Mouse (Mus musculus) CH12.LX (cell line): Measurements from ENCODE around the gene Trim33. TPM values are rescaled to one million over a fixed set of nuclear protein-coding genes. Genes with fewer than 3 reads are reported as not detected.

Experiments
- DNase-seq: peaks from one replicate; pipeline ENCODE4 v3.0.0-alpha.2; 2013; ENCODE audit errors: extremely low read depth
- H3K27ac ChIP-seq: 2 replicates; pipeline ENCODE4 v1.5.1; 2012; ENCODE audit warnings: low read depth, mild to moderate bottlenecking, control low read depth, moderate library complexity; ENCODE audit not compliant: insufficient read depth
- H3K27me3 ChIP-seq: replicated peaks from 2 replicates; pipeline ENCODE3; 2012; ENCODE audit warnings: inconsistent platforms
- H3K36me3 ChIP-seq, 2 experiments: replicated peaks in 1 of 2; 2 replicates each; pipeline versions ENCODE3 to v1.6.1; 2012; ENCODE audit warnings: inconsistent platforms in 1 of 2, low read length in 1 of 2, mild to moderate bottlenecking in 1 of 2, mixed read lengths in 1 of 2, moderate library complexity in 1 of 2; ENCODE audit not compliant: control insufficient read depth in 1 of 2, insufficient read depth in 1 of 2
- H3K4me1 ChIP-seq, 2 experiments: 2 replicates each; pipeline ENCODE4 v1.6.1; 2012; ENCODE audit warnings: inconsistent platforms in 1 of 2, moderate library complexity in 1 of 2; ENCODE audit not compliant: insufficient read depth in 2 of 2, control insufficient read depth in 1 of 2
- H3K4me2 ChIP-seq: 2 replicates; pipeline ENCODE4 v1.6.1; 2012; ENCODE audit warnings: low read depth, mild to moderate bottlenecking, control low read depth; ENCODE audit not compliant: poor library complexity, insufficient read depth, severe bottlenecking
- H3K4me3 ChIP-seq, 3 experiments: fragments of 150-350 bp in 1 of 3; sonication (generic) in 1 of 3; replicated peaks in 1 of 3; 2 replicates each; pipeline versions ENCODE3 to v1.5.1; 2011 to 2012; ENCODE audit warnings: low read depth in 2 of 3, low read length in 2 of 3, mild to moderate bottlenecking in 2 of 3, moderate library complexity in 2 of 3, control low read depth in 1 of 3, improper control_type of control experiment in 1 of 3, inconsistent platforms in 1 of 3, mixed read lengths in 1 of 3; ENCODE audit not compliant: poor library complexity in 1 of 3
- H3K79me2 ChIP-seq: replicated peaks from 2 replicates; pipeline ENCODE4 v1.6.1; 2012; ENCODE audit warnings: mild to moderate bottlenecking, moderate library complexity; ENCODE audit not compliant: control insufficient read depth, poor library complexity, insufficient read depth, severe bottlenecking; ENCODE audit errors: extremely low read depth
- H3K9ac ChIP-seq: 2 replicates; pipeline ENCODE4 v1.6.1; 2012; ENCODE audit warnings: low read depth, mild to moderate bottlenecking, control low read depth, moderate library complexity; ENCODE audit not compliant: insufficient read depth
- H3K9me3 ChIP-seq: replicated peaks from 2 replicates; pipeline ENCODE3; 2012; ENCODE audit warnings: low read length, inconsistent platforms, mixed read lengths
- BHLHE40 ChIP-seq: IDR thresholded peaks from 2 replicates; pipeline ENCODE4 v1.6.1; 2011; ENCODE audit warnings: mild to moderate bottlenecking, low read depth, low read length, improper control_type of control experiment
- CTCF ChIP-seq, 2 experiments: IDR thresholded peaks in 1 of 2; conservative IDR thresholded peaks in 1 of 2; 2 replicates each; pipeline ENCODE4 v1.5.1; 2011 to 2012; ENCODE audit warnings: low read depth in 2 of 2, low read length in 2 of 2, improper control_type of control experiment in 1 of 2, inconsistent platforms in 1 of 2, mild to moderate bottlenecking in 1 of 2, moderate library complexity in 1 of 2
- E2F4 ChIP-seq: IDR thresholded peaks from 2 replicates; pipeline ENCODE4 v1.6.1; 2011; ENCODE audit warnings: low read depth, low read length, improper control_type of control experiment; ENCODE audit not compliant: insufficient replicate concordance
- ETS1 ChIP-seq: conservative IDR thresholded peaks from 2 replicates; pipeline ENCODE4 v1.6.1; 2012; ENCODE audit warnings: low read depth, mild to moderate bottlenecking, inconsistent platforms, low read length, improper control_type of control experiment, moderate library complexity
- JUND ChIP-seq: conservative IDR thresholded peaks from 2 replicates; pipeline ENCODE4 v1.6.1; 2011; ENCODE audit warnings: low read depth, low read length, improper control_type of control experiment
- MAX ChIP-seq: IDR thresholded peaks from 2 replicates; pipeline ENCODE4 v1.6.1; 2011; ENCODE audit warnings: low read length, improper control_type of control experiment
- MEF2A ChIP-seq: IDR thresholded peaks from 2 replicates; pipeline ENCODE4 v1.6.1; 2014; ENCODE audit warnings: low read depth, mild to moderate bottlenecking, inconsistent platforms, low read length, improper control_type of control experiment, borderline replicate concordance
- MYC ChIP-seq: IDR thresholded peaks from 2 replicates; pipeline ENCODE4 v1.6.1; 2011; ENCODE audit warnings: low read depth, mild to moderate bottlenecking, improper control_type of control experiment, low read length
- NELFE ChIP-seq: IDR thresholded peaks from 2 replicates; pipeline ENCODE4 v1.6.1; 2011; ENCODE audit warnings: low read depth, low read length, improper control_type of control experiment
- POLR2AphosphoS2 ChIP-seq: IDR thresholded peaks from 2 replicates; pipeline ENCODE4 v1.6.1; 2011; ENCODE audit warnings: low read depth, low read length, improper control_type of control experiment
- RAD21 ChIP-seq: IDR thresholded peaks from 2 replicates; pipeline ENCODE4 v1.6.1; 2011; ENCODE audit warnings: low read depth, mild to moderate bottlenecking, low read length, improper control_type of control experiment, moderate library complexity
- SIN3A ChIP-seq: IDR thresholded peaks from 2 replicates; pipeline ENCODE4 v1.6.1; 2012; ENCODE audit warnings: low read length, improper control_type of control experiment, inconsistent platforms
- SMC3 ChIP-seq: IDR thresholded peaks from 2 replicates; pipeline ENCODE4 v1.6.1; 2011; ENCODE audit warnings: low read depth, low read length, improper control_type of control experiment
- TBP ChIP-seq: conservative IDR thresholded peaks from 2 replicates; pipeline ENCODE4 v1.6.1; 2011; ENCODE audit warnings: low read depth, low read length, improper control_type of control experiment
- TCF12 ChIP-seq: IDR thresholded peaks from 2 replicates; pipeline ENCODE4 v1.6.1; 2014; ENCODE audit warnings: low read depth, mild to moderate bottlenecking, inconsistent platforms, low read length, improper control_type of control experiment
- UBTF ChIP-seq: IDR thresholded peaks from 2 replicates; pipeline ENCODE4 v1.6.1; 2012; ENCODE audit warnings: low read depth, mild to moderate bottlenecking, inconsistent platforms, low read length, improper control_type of control experiment, moderate library complexity
- ZNF384 ChIP-seq: IDR thresholded peaks from 2 replicates; pipeline ENCODE4 v1.6.1; 2012; ENCODE audit warnings: low read depth, low read length, improper control_type of control experiment, inconsistent platforms
- dilution Hi-C: fragments of 300-500 bp; cut with MboI; formaldehyde crosslinking; loops from 2 replicates; pipeline ENCODE4 v1.14.3; 2020; ENCODE audit warnings: low sequenced_read_pairs; ENCODE audit not compliant: extremely low pct_unique_long_range_greater_than_20kb, extremely low pct_ligation_motif_present
- in situ Hi-C: fragments of 300-500 bp; cut with MboI; formaldehyde crosslinking; loops from 3 replicates; pipeline ENCODE4 v1.14.3; 2019; ENCODE audit warnings: low sequenced_read_pairs, low pct_ligation_motif_present, low pct_unique_long_range_greater_than_20kb, mixed read lengths
- polyA plus RNA-seq: library from polyadenylated mRNA; unstranded; fragments of >175 nt; gene quantifications from 2 replicates; pipeline ENCODE4 v1.2.1, GENCODE M21; 2012; ENCODE audit warnings: low read depth; ENCODE audit not compliant: insufficient read length
- total RNA-seq, 2 experiments: library from RNA; depleted of rRNA; stranded (reverse); fragments of 300-350 nt in 1 of 2; fragments of >200 nt in 1 of 2; gene quantifications; 2 replicates each; pipeline ENCODE4 v1.2.3; 2012 to 2014

Gene Trim33
- total and polyA plus RNA-seq, 3 experiments: 11.7 to 29.3 (median 28.1) TPM

- no peak overlapping the region for H3K4me2 ChIP-seq
- TF ChIP-seq E2F4: no peak
- no peak for TF ChIP-seq MAX
- TF ChIP-seq, all 38 proteins: peak for 0
- H3K9ac ChIP-seq: no peak overlapping the region
- peaks cover 3 to 49% of the 10 kb centered on the region in 2 experiments for H3K36me3 ChIP-seq
- DNase-seq: no peak
- dilution Hi-C loops (no loop called here), in situ Hi-C loops (loop anchor here (25.0 kb wide), 1 partner anchor 141 kb away; no protein-coding TSS in a partner anchor)
- H3K4me1 ChIP-seq: no peaks in the 10 kb centered on the region
- H3K4me3 ChIP-seq: no peak overlapping the region
- no peaks in the 10 kb centered on the region for H3K27me3 ChIP-seq
- H3K79me2 ChIP-seq: no peaks in the 10 kb centered on the region
- H3K9me3 ChIP-seq: no peaks in the 10 kb centered on the region
- no peak overlapping the region for H3K27ac ChIP-seq
These were observed 74.4 kb downstream of the Trim33 start for GRCm38 (mm10) chr3:103353518-103353917.

DNA sequence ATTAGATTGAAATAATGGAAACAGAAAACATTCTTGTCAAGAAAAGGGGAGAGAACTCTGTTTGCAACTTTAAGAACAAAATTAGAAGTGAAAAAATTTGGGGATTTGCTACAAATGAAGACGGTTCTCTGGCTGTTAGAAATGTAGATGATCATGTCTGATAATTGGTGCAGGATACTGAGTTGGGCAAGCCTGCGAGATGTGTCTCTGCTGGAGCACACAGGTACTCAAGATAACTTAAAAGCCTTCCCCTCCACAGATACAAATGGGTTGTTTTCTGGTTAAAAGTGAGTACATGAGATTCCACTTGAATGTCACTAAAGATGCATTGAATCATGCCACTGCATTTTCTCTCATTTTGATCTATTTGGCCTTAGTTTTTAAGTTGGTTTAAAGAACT lies 74.9 kb downstream of the Trim33 start:
- no peak for DNase-seq
- dilution Hi-C loops: no loop called here
- Histone ChIP-seq H3K27ac (no peak overlapping the region), H3K27me3 (no peaks in the 10 kb centered on the region), H3K4me3 (no peak overlapping the region), H3K4me2 (no peak overlapping the region), H3K4me1 (no peaks in the 10 kb centered on the region), H3K9ac (no peak overlapping the region), H3K79me2 (no peaks in the 10 kb centered on the region), H3K36me3 (peaks cover 3 to 51% of the 10 kb centered on the region in 2 experiments), H3K9me3 (no peaks in the 10 kb centered on the region)
- in situ Hi-C loops: loop anchor here (25.0 kb wide), 1 partner anchor 142 kb away; no protein-coding TSS in a partner anchor
- no peak for TF ChIP-seq TBP
- no peak for TF ChIP-seq SIN3A
- no peak for TF ChIP-seq BHLHE40
- TF ChIP-seq RAD21: no peak
- TF ChIP-seq MEF2A: no peak
- no peak for TF ChIP-seq UBTF
- no peak for TF ChIP-seq MAX
- no peak for TF ChIP-seq POLR2AphosphoS2
- TF ChIP-seq ZNF384: no peak
- TF ChIP-seq JUND: no peak
- TF ChIP-seq CTCF (conservative IDR thresholded peaks at IDR 0.05 in 1 of 2, IDR thresholded peaks at IDR 0.05 in 1 of 2; ENCODE audit: low read depth in 2 of 2, low read length in 2 of 2): no peak
- TF ChIP-seq MYC: no peak
- TF ChIP-seq NELFE: no peak
- no peak for TF ChIP-seq ETS1
- TF ChIP-seq TCF12: no peak
- TF ChIP-seq SMC3: no peak
